Mouse (Mus musculus) MEL (cell line): ENCODE data around the gene Gm10401.

Experiments
- CHD1 ChIP-seq: IDR thresholded peaks from 2 replicates; pipeline ENCODE4 v1.6.1; 2012; ENCODE audit warnings: low read depth, mild to moderate bottlenecking, inconsistent platforms, low read length, improper control_type of control experiment
- CTCF ChIP-seq, 3 experiments: IDR thresholded peaks in 2 of 3; conservative IDR thresholded peaks in 1 of 3; 2 replicates each; pipeline ENCODE4 v1.5.1; 2011 to 2012; ENCODE audit warnings: low read length in 3 of 3, low read depth in 2 of 3, mild to moderate bottlenecking in 2 of 3, improper control_type of control experiment in 1 of 3, inconsistent platforms in 1 of 3, mixed read lengths in 1 of 3, moderate library complexity in 1 of 3; ENCODE audit not compliant: control insufficient read depth in 1 of 3, insufficient read depth in 1 of 3, poor library complexity in 1 of 3, severe bottlenecking in 1 of 3
- EP300 ChIP-seq, 2 experiments: IDR thresholded peaks; 2 replicates each; pipeline ENCODE4 v1.6.1; 2011; ENCODE audit warnings: improper control_type of control experiment in 2 of 2, low read length in 2 of 2, low read depth in 1 of 2, mild to moderate bottlenecking in 1 of 2
- GABPA ChIP-seq: IDR thresholded peaks from 2 replicates; pipeline ENCODE4 v1.6.1; 2012; ENCODE audit warnings: low read depth, mild to moderate bottlenecking, inconsistent platforms, low read length, improper control_type of control experiment, moderate library complexity
- HCFC1 ChIP-seq: IDR thresholded peaks from 2 replicates; pipeline ENCODE4 v1.6.1; 2012; ENCODE audit warnings: low read depth, mild to moderate bottlenecking, inconsistent platforms, low read length, improper control_type of control experiment, moderate library complexity
- KAT2A ChIP-seq: conservative IDR thresholded peaks from 2 replicates; pipeline ENCODE4 v1.6.1; 2012; ENCODE audit warnings: low read depth, low read length, improper control_type of control experiment, inconsistent platforms
- MEF2A ChIP-seq: IDR thresholded peaks from 2 replicates; pipeline ENCODE4 v1.6.1; 2014; ENCODE audit warnings: low read depth, mild to moderate bottlenecking, inconsistent platforms, low read length, improper control_type of control experiment; ENCODE audit not compliant: poor library complexity, insufficient replicate concordance, severe bottlenecking; ENCODE audit errors: extremely low read depth
- MXI1 ChIP-seq: IDR thresholded peaks from 2 replicates; pipeline ENCODE4 v1.6.1; 2011; ENCODE audit warnings: mild to moderate bottlenecking, low read depth, low read length, improper control_type of control experiment
- MYC ChIP-seq: IDR thresholded peaks from 2 replicates; pipeline ENCODE4 v1.6.1; 2011; ENCODE audit warnings: low read depth, mild to moderate bottlenecking, low read length, improper control_type of control experiment, moderate library complexity
- POLR2A ChIP-seq, 2 experiments: IDR thresholded peaks; 2 replicates each; pipeline ENCODE4 v1.6.1; 2011 to 2012; ENCODE audit warnings: low read length in 2 of 2, mild to moderate bottlenecking in 2 of 2, control low read depth in 1 of 2, improper control_type of control experiment in 1 of 2, low read depth in 1 of 2, moderate library complexity in 1 of 2; ENCODE audit not compliant: control insufficient read depth in 1 of 2, insufficient read depth in 1 of 2, poor library complexity in 1 of 2
- POLR2AphosphoS2 ChIP-seq: IDR thresholded peaks from 2 replicates; pipeline ENCODE4 v1.6.1; 2011; ENCODE audit warnings: low read length, improper control_type of control experiment
- SIN3A ChIP-seq: IDR thresholded peaks from 2 replicates; pipeline ENCODE4 v1.6.1; 2012; ENCODE audit warnings: low read length, improper control_type of control experiment, inconsistent platforms
- ZC3H11A ChIP-seq: IDR thresholded peaks from 2 replicates; pipeline ENCODE4 v1.6.1; 2012; ENCODE audit warnings: low read depth, mild to moderate bottlenecking, inconsistent platforms, low read length, improper control_type of control experiment
- ZKSCAN1 ChIP-seq: IDR thresholded peaks from 2 replicates; pipeline ENCODE4 v1.6.1; 2012; ENCODE audit warnings: low read depth, mild to moderate bottlenecking, inconsistent platforms, low read length, improper control_type of control experiment, moderate library complexity

DNA sequence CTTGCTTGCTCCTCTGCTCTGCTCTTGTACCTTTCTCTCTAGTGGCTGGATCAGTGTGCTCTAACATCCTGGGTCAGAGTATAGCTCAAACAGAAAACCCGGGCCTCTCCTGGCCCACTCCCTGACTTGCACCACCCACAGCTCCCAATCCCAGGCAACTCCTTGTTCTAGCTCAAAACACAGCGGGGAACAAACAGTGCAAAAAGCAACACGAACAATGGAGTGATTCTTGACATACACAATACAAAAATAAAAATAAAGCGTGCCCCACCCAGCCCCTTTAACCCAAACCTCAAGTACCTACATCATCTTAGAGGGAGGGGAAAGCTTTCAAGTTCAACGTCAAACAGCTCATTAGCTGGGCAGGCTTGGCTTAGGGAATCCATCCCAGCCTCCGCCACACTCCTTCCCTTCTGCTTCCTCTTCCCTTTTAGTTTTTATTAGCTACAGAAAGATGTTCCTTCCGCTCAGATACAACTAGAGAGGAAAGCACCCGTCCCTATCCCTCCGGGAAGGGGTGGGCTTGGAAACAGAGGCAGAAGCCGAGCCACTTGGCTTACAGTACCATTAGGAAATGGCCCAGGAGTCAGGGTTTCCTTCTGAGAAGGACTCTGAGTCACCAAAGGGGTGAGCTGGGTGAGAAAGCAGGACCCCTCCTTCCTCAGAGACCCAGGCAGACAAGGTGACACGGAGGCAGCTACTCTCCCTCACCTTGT, 47.3 kb upstream of the Gm10401 start:
- TF ChIP-seq CTCF (IDR thresholded peaks at IDR 0.05 in 2 of 3, conservative IDR thresholded peaks at IDR 0.05 in 1 of 3; ENCODE audit: control insufficient read depth in 1 of 3, insufficient read depth in 1 of 3, low read depth in 2 of 3, low read length in 3 of 3, poor library complexity in 1 of 3, severe bottlenecking in 1 of 3) = no peak
- TF ChIP-seq CHD1 = no peak
- no peak for TF ChIP-seq KAT2A
- no peak for TF ChIP-seq ZKSCAN1
- no peak for TF ChIP-seq MYC
- no peak for TF ChIP-seq MEF2A
- TF ChIP-seq POLR2A (IDR thresholded peaks at IDR 0.05; ENCODE audit: control insufficient read depth in 1 of 2, insufficient read depth in 1 of 2, low read depth in 1 of 2, low read length in 2 of 2, poor library complexity in 1 of 2) = no peak
- TF ChIP-seq ZC3H11A = no peak
- no peak for TF ChIP-seq POLR2AphosphoS2
- TF ChIP-seq GABPA = no peak
- no peak for TF ChIP-seq HCFC1
- TF ChIP-seq MXI1 = no peak
- TF ChIP-seq SIN3A = no peak
- no peak for TF ChIP-seq EP300 (IDR thresholded peaks at IDR 0.05; ENCODE audit: low read depth in 1 of 2, low read length in 2 of 2)
